Mouse (Mus musculus): ENCODE data around the gene Bbs10. TPM values are rescaled to one million over a fixed set of nuclear protein-coding genes. Genes with fewer than 3 reads are reported as not detected.

Gene Bbs10
- 1 to 10 TPM; 5.7 to 6.0 TPM for total RNA-seq (2021)
- long read RNA-seq, transcript Bbs10-201 (2 exons, 2,744 nt): major isoform, 6 of 8 reads
- long read RNA-seq, partial matches to known transcripts: 0 of 8 reads
- long read RNA-seq, other reads (novel, unspliced or antisense): 1 of 8 reads

DNA sequence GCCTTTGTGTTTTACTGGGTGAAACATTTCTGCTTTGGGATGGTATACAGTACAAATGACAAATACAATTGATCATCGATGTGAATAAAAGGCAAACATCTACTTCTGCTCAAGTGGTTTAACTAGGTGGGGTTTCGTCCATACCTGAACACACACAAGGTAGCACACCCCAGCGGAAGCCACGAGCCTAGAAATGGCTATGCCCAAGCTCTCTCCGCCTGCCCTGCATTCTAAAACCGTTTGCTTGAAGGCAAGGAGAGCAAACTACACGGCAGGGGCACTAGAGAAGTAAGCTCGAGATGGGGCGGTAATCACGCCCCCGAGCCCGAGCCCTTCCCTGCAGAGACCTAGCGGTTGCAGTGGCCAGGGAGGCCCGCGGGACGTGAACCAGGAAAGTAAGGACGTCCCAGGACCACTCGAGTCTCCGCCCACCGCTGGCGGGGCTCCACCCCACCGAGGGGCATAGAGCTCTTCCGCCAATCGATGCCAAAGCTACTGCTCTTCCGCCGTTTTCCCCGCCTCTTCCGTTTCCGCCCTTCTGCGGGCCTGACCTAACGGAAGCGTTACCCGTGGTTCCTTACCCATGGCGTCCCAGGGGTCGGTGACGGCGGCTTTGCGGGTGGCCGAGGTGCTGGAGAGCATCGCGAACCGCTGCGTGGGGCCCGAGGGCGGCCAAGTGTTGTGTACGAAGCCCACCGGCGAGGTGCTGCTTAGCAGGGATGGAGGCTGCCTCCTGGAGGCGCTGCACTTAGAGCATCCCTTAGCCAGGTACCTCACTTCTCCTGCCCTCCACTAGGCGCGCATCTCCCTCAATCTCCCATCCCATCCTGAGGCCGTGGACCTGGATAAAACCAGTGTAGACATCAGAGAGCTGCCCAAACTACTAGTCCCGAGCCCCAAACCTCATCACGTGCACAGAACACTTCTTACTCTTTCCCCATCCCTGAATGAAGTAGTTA, at the start of gene Bbs10:
Gene Bbs10, plus strand, starts transcription at position 540 of the 959 bp plus-strand sequence.
- DNase-seq (ENCODE audit: low spot score in 2 of 2): peak; percentile 93 to 96

DNA sequence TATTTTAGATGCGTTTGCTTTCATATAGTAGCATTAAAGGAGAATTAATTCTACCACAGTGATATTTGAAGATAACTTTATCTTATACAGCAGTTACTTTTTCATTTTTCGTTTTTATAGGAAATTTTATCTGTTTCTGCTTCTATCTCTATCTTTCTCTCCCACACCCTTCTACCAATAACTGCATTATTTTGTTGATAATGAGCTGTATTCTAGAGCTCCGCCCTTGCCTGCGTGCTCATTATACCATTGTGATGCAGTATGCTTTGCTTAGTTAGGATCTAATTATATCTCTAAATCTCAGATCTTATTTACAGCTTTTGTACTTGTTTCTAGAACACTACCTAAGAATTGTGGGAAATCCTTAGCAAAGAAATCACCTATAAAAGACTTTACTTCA, 48.3 kb upstream of the Bbs10 start:
- no peak for DNase-seq (ENCODE audit: low spot score in 2 of 2)

DNA sequence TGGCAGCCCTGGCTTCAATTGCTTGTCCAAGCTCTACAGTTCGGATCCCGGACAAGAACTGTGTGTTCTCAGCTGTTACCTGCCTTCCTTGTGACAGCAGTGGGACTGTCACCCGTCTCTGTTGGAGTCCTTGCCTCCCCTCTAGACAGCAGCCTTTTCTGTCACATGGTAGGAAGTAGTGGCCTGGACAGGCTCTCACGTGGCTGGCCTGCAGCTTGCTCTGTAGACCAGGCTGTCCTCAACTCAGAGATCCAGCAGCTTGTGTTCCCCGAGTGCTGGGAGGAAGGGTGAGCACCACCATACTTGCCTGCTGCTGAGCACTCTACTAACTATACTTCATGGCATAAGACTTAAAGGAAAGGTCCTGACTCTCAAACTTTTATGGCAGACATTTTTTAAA, 46.8 kb upstream of the Bbs10 start:
- DNase-seq (ENCODE audit: low spot score in 2 of 2): no peak

- DNase-seq (ENCODE audit: low spot score in 2 of 2): peak; percentile 72 to 76
Measured at GRCm38 (mm10) chr10:111255228-111255627, 43.3 kb upstream of the Bbs10 start.

GRCm38 (mm10) chr10:111256156-111256555, 42.3 kb upstream of the Bbs10 start:
- DNase-seq (ENCODE audit: low spot score in 2 of 2): no peak

GRCm38 (mm10) chr10:111257358-111257757, 41.1 kb upstream of the Bbs10 start:
- no peak for DNase-seq (ENCODE audit: low spot score in 2 of 2)

- DNase-seq (ENCODE audit: low spot score in 2 of 2): no peak
Measured at GRCm38 (mm10) chr10:111258256-111258655, 40.2 kb upstream of the Bbs10 start.

DNA sequence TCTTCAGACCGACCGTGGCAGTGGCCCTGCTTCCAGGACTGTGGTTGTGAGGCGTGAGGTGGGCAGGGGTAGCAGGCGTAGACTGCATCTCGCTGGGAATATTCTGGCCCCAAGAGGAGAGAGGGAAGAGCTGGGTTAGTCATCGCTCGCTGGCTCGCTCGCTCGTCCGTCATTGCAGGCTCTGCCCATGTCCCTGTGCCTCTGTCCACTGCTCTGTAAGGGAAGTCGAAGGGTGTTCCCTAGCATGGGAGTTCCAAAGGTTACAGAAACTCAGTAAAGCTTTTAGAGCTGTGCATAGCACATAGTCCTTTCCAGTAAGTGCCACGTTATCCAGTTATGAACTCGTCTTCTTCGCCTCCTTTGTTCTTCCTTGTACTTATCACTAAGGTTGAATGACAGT, 26.8 kb upstream of the Bbs10 start:
- DNase-seq (ENCODE audit: low spot score in 2 of 2): no peak

DNA sequence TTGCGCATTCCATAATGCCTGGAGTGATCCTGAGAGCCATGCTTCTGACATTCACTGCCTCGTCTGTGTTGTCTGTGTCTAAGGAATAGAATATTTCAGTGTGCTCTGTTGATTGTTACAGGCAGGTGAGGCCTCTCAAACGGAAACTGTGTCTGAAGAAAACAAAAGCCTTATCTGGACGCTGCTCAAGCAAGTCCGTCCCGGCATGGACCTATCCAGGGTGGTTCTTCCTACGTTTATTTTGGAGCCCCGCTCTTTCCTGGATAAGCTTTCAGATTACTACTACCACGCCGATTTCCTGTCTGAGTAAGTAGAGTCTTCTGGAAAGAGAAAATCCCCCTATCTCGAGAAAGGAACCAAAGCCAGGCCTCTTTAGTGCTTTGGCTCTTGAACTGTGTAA, 25.6 kb upstream of the Bbs10 start:
- DNase-seq (ENCODE audit: low spot score in 2 of 2): no peak

DNA sequence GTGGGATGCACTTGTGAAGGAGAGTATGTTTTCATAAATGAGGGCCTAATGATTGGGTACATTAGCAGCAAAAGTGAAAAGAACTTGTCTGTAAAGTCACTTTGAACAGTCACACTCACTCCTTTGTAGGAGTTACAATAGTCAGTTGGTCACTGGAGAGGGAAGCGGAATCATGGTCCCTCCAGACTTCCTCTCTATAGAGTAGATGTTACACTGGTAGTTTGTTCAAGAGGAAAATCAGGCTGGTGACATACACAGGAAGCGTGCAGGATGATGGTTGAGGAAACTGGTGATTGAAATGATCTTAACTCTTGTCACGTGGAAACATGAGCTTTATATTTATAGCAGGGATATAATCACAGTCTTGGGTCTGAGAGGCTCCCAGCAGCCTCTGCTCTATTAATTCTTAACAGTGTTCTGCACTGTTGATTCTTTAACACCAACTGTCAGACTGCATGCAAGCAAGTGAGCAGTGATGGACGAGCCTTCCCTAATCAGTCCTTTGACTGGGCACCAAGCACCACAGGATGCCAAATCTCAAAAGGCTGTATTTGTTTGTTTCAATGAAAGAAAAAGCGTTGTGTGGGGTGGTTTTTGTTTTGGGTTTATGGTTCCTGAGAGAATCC, 24.9 kb upstream of the Bbs10 start:
- no peak for DNase-seq (ENCODE audit: low spot score in 2 of 2)

DNA sequence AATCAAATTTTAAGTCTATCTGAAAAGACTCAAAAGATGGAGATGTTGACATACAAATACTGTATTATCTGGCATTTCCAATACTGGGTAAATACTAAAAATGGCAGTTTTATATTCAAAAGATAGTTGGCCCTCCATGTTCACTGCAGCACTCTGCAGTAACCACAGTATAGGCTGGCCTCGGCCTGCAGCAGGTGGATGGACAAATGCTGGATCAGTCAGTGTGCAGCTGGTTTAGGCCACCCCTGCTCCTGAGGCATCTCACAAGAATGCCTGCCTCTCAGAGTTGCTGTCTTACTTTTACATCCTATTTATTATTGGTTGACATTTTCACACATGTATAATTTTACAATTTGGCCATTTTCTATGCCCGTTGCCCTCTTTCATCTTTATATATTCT, 22.7 kb upstream of the Bbs10 start:
- DNase-seq (ENCODE audit: low spot score in 2 of 2): no peak

GRCm38 (mm10) chr10:111297631-111298030, 848 bp upstream of the Bbs10 start:
- no peak for DNase-seq (ENCODE audit: low spot score in 2 of 2)

DNA sequence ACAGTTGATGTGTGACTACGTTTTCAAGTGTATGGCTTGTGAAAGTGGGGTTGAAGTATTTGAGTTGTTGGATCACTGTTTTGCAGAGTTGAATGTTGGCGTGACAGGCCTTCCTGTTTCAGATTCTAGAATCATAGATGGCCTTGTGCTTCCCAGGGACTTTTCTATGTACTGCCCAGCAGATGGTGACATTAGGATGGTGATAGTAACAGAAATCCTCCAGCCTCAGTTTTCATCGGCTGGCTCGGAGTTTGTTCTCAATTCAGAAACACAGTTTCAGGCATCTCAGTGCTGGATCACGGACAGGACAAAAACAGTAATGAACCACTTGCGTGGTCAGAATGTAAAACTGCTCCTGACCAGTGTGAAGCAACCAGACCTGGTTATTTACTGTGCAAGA, 1.1 kb downstream of the Bbs10 start:
- peak in 1 of 2 experiments; percentile 24 for DNase-seq (ENCODE audit: low spot score in 2 of 2)

DNA sequence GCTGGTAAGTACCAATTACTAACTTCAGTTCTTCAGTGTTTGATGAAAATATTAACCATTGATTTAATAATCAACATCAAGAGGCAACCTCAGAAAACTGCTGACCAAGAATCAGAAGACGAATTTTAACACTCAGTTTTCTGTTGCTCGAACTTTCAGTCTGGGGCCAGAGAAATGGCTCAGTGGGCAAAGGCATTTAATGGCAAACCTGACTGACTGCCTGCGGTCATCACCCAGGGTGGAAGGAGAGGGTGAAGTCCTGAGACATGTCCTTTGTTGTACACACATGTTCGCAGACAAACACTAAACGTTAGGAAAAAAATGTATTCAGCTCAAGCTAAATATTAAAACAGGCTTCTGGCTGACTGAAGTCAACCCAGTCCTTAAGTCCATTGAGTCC, 2.6 kb downstream of the Bbs10 start:
- DNase-seq (ENCODE audit: low spot score in 2 of 2): no peak

- no peak for DNase-seq (ENCODE audit: low spot score in 2 of 2)
Measured at GRCm38 (mm10) chr10:111302486-111302885, 4.0 kb downstream of the Bbs10 start.

- DNase-seq (ENCODE audit: low spot score in 2 of 2): no peak
Measured at GRCm38 (mm10) chr10:111308850-111309501, 10.5 kb downstream of the Bbs10 start.

- DNase-seq (ENCODE audit: low spot score in 2 of 2): no peak
Measured at GRCm38 (mm10) chr10:111313282-111313681, 14.8 kb downstream of the Bbs10 start.

DNA sequence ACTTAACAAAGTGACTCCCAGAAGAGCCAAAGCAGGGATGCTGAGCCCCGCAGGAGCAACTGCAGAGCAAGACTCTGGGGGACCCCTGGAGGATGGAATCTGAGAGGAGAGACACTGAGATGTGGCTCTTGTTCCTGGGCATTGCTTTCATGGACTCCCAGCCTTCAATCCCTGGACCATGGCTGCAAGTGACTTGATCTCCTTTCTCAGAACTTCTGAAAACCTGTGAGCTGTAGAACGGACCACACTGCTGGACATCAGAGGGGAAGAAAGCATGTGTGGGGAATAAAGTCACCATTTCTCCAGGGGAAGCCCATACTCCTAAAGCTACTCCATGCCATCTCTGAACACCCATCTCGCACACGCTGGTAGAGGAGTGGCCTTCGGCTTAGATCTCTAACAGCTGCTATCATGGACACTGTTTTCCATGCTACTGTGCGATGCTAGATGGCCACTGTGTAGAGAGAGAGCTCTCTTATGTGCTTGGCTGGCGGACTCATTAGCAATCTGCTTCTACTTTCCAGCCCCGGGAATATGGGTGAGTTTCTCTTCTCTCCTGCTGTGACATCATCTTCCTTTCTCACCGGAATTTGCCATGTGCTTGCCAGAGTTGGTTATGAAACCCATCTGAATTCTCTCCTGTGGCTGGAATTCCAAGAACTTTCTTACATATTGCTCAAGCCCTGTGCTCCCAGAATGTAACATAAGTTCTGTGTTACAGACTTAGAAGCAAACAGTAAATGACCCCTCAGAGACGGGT, 16.3 kb downstream of the Bbs10 start:
- peak in 1 of 2 experiments; percentile 38 for DNase-seq (ENCODE audit: low spot score in 2 of 2)

GRCm38 (mm10) chr10:111315940-111316339, 17.5 kb downstream of the Bbs10 start:
- no peak for DNase-seq (ENCODE audit: low spot score in 2 of 2)

- peak in 1 of 2 experiments; percentile 55 for DNase-seq (ENCODE audit: low spot score in 2 of 2)
Measured at GRCm38 (mm10) chr10:111318021-111318420, 19.5 kb downstream of the Bbs10 start.

All from layer of hippocampus, adult 18-20 months (tissue).